Mouse (Mus musculus) liver, embryonic 12.5 days (tissue): ENCODE results near the gene Spem1. TPM values are rescaled to one million over a fixed set of nuclear protein-coding genes. Genes with fewer than 3 reads are reported as not detected.
"Not testable (repeated sequence)": the region's sequence is repeated elsewhere in the genome, so short reads cannot be mapped to it uniquely, and the experiment has no call there.

Experiments used
- ATAC-seq: fragments of 200-750 bp; cut with Nextera tagmentation; 2 replicates; pipeline ENCODE4 v1.8.0; 2017; ENCODE audit warnings: moderate number of reproducible peaks, mild to moderate bottlenecking, moderate library complexity
- H3K27ac ChIP-seq: fragments of 300-500 bp; sonication (generic); 2 replicates; pipeline ENCODE4 v1.5.1; 2016; ENCODE audit warnings: mild to moderate bottlenecking
- H3K27me3 ChIP-seq: fragments of 300-500 bp; sonication (generic); replicated peaks from 2 replicates; pipeline ENCODE4 v1.6.1; 2016; ENCODE audit warnings: mild to moderate bottlenecking, moderate library complexity
- H3K36me3 ChIP-seq: fragments of 300-500 bp; sonication (generic); 2 replicates; pipeline ENCODE4 v1.6.1; 2016; ENCODE audit warnings: mild to moderate bottlenecking, moderate library complexity
- H3K4me1 ChIP-seq: fragments of 300-500 bp; sonication (generic); 2 replicates; pipeline ENCODE4 v1.6.1; 2016
- H3K4me2 ChIP-seq: fragments of 300-500 bp; sonication (generic); 2 replicates; pipeline ENCODE4 v1.6.1; 2016; ENCODE audit warnings: mild to moderate bottlenecking, moderate library complexity
- H3K4me3 ChIP-seq: fragments of 300-500 bp; sonication (generic); 2 replicates; pipeline ENCODE4 v1.5.1; 2016; ENCODE audit warnings: mild to moderate bottlenecking, moderate library complexity
- H3K9ac ChIP-seq: fragments of 300-500 bp; sonication (generic); 2 replicates; pipeline ENCODE4 v1.6.1; 2016; ENCODE audit warnings: mild to moderate bottlenecking, moderate library complexity
- H3K9me3 ChIP-seq: fragments of 300-500 bp; sonication (generic); replicated peaks from 2 replicates; pipeline ENCODE4 v1.6.1; 2016; ENCODE audit warnings: mild to moderate bottlenecking, moderate library complexity
- WGBS: fragments of 180-500 bp; shearing (Covaris S2); methylation state at CpG from one replicate; pipeline ENCODE4 v1.1.7; 2016; ENCODE audit not compliant: insufficient replicate concordance; 5-methylcytosine and 5-hydroxymethylcytosine counted together
- polyA plus RNA-seq: library from polyadenylated mRNA; unstranded; fragments of >200 nt; fragmentation: Nextera tagmentation; extraction: Ambion mirVana; gene quantifications from 2 replicates; pipeline ENCODE4 v1.2.1, GENCODE M21; 2016

Spem1 gene
- polyA plus RNA-seq, result not detected in 2 replicates

GRCm38 (mm10) chr11:69822080-69822479 lies at the start of gene Spem1:
Gene Spem1 (minus strand): TSS chr11:69822180.
- peaks cover 23% of the 10 kb centered on the region for H3K36me3 ChIP-seq
- H3K4me3 ChIP-seq, result no peak within 1 kb of the TSS
- H3K27ac ChIP-seq, result no peak within 1 kb of the TSS
- H3K9ac ChIP-seq, result no peak within 1 kb of the TSS
- H3K4me2 ChIP-seq, result no peak within 1 kb of the TSS
- no peaks in the 10 kb centered on the region for H3K4me1 ChIP-seq
- 77% methylated on average over 3 of the region's 3 CpGs for WGBS
- no peak for ATAC-seq
- no peaks in the 10 kb centered on the region for H3K9me3 ChIP-seq
- H3K27me3 ChIP-seq, result peaks cover 24% of the 10 kb centered on the region

DNA sequence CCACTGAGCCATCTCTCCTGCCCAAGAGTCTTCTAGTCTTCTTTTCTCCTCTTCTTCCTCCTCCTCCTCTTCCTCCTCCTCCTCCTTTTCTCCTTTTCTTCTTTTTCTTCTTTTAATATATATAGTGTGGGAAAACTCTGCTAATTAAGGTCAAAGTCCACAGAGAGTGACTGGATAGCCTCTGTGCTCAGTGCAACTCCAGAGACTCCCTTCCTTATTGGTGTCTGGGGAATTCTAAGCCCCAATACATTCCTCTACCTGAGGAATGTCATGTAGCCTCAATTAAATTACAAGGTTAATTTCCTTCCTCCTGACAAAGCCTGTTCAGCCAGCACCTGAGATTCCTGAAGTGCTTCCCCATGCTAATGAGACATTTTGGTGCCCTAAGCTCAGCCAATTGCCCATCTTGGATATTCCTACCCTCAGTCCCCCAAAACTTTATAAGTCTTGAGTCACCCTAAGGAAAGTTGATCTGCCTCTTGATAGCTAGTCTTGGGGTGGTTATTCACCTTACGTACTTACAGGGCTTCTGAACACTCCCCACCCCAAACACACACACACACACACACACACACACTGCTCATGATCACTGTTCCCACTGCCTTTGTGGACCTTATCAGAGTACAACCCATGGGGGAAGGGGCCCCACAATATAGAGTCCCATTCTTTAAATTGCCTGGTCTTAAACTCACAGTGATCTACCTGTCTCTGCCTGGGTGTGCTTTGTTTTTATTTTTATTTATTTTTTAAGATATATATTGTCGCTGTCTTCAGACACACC lies 48.5 kb upstream of the Spem1 start:
- Histone ChIP-seq H3K4me3 (no peak overlapping the region), H3K27ac (no peak overlapping the region), H3K36me3 (no peaks in the 10 kb centered on the region), H3K27me3 (no peaks in the 10 kb centered on the region), H3K4me2 (no peak overlapping the region), H3K4me1 (peaks cover 40% of the 10 kb centered on the region), H3K9ac (no peak overlapping the region), H3K9me3 (no peaks in the 10 kb centered on the region)
- 59% methylated on average over 2 of the region's 2 CpGs for WGBS
- 0 out of 2 replicates have a peak, but pooled peaks have one; percentile 6 for ATAC-seq

DNA sequence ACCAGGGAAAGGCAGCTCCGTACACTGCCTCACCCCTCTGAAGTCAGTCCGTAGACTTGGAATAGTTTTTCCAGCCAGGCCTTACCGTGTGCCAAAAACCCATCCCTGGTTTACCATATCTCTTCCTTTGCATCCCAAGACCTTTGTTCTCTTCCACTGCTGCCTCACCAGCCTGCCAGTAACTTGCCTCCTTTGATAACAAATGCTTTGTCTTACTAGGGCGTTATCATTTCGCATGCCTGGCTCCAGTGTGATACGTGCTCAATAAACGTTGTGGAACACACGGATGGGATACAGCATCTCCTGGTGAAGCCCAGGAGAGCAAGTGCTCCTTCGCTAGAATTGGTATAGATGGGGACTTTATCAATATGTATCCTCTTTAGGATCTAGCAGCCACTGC lies 45.4 kb upstream of the Spem1 start:
- 34% methylated on average over 9 of the region's 9 CpGs for WGBS
- Histone ChIP-seq H3K27ac (no peak overlapping the region), H3K9ac (no peak overlapping the region; the same call in 1 of the 2 replicates), H3K36me3 (no peaks in the 10 kb centered on the region), H3K4me2 (peak overlapping the region; percentile 19), H3K27me3 (no peaks in the 10 kb centered on the region), H3K4me1 (peaks cover 57% of the 10 kb centered on the region), H3K4me3 (no peak overlapping the region), H3K9me3 (no peaks in the 10 kb centered on the region)
- peak; percentile 50; the same call in 1 of the 2 replicates for ATAC-seq

DNA sequence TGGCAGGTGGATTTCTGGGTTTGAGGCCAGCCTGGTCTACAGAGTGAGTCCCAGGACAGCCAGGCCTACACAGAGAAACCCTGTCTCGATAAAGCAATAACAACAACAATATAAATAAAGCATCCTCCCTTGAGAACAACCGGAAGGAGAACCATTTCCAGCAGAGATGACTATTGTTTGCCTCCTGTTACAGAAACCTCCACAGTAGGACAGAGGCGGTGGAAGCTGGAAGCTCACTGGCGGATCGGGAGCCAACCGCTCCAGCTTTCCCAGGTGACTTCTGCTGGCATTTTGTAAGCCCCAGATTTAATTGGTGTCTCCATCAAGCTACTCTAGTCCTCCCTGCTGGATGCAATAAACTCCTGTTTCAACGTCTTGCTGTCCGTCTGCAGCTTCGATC lies 43.6 kb upstream of the Spem1 start:
- Histone ChIP-seq H3K27ac (peak overlapping the region; percentile 84; the same call in 1 of the 2 replicates), H3K27me3 (no peaks in the 10 kb centered on the region), H3K4me2 (no peak overlapping the region), H3K4me1 (peaks cover 52% of the 10 kb centered on the region), H3K36me3 (no peaks in the 10 kb centered on the region), H3K9ac (no peak overlapping the region), H3K9me3 (no peaks in the 10 kb centered on the region), H3K4me3 (no peak overlapping the region)
- no peak for ATAC-seq
- WGBS, result 81% methylated on average over 9 of the region's 9 CpGs

DNA sequence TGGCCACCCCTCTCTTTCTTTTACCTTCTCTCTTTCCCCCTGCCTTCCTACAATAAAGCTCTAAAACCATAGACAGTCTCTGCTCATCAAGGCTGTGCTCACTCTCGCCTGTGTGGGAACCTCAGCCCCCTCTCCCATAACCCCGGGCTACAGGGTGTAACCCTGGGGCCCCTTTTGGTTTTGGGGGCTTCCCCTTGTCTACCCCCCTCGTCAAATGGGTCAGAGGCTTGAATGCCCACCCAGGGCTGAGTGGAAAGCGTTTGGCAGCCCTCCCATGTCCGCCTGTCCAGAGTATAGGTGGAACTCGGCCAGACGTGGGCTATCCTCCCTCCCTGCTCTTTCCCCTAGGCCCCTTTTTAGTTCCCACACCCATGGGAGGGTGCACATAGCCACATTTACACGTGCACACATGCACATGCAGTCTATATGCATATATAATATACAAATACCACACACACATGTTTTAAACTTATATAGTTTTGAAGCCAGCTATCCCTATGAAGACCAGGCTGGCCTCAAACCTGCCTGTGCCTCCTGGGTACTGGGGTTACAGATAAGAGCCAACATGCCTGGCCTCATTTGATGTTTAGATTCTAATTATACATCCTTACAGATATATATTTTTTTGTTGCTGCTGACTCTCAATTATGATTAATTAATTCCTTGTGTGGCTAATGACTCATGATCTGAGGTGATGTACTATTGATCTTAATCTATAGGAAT lies 42.3 kb upstream of the Spem1 start:
- no peaks in the 10 kb centered on the region for H3K36me3 ChIP-seq
- H3K4me1 ChIP-seq, result peaks cover 45% of the 10 kb centered on the region
- peak overlapping the region; percentile 84 for H3K27ac ChIP-seq
- H3K9me3 ChIP-seq, result no peaks in the 10 kb centered on the region
- peak overlapping the region; percentile 61 for H3K9ac ChIP-seq
- peak overlapping the region; percentile 2; the same call in 1 of the 2 replicates for H3K4me3 ChIP-seq
- peak overlapping the region; percentile 61 for H3K4me2 ChIP-seq
- 23% methylated on average over 8 of the region's 8 CpGs for WGBS
- peaks cover 8% of the 10 kb centered on the region for H3K27me3 ChIP-seq
- peak; percentile 64 for ATAC-seq

DNA sequence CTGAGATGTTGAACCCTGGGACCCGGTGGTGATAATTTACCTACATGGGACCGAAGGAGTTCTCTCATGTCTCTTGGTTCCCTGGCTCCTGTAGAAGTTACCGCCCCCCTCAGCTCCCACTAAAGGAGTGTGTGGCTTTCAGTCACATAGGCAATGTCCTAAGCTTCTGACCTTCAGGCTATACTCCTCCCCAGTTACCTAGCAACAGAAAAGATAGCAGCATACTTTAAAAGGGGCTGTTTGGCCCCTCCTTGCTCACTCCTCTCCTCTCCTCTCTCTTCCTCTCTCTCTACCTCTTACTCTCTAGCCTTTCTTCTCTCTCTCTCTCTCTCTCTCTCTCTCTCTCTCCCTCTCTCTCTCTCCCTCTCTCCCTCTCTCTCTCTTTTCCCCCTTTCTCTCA lies 41.7 kb upstream of the Spem1 start:
- Histone ChIP-seq H3K27me3 (peaks cover 14% of the 10 kb centered on the region), H3K27ac (peak overlapping the region; percentile 84), H3K4me3 (peak overlapping the region; percentile 2; the same call in 1 of the 2 replicates), H3K4me1 (peaks cover 45% of the 10 kb centered on the region), H3K9ac (peak overlapping the region; percentile 61), H3K4me2 (peak overlapping the region; percentile 61)
- H3K9me3 ChIP-seq, H3K36me3 ChIP-seq: not testable (repeated sequence)
- ATAC-seq, result peak; percentile 61
- 74% methylated on average over 3 of the region's 3 CpGs for WGBS

GRCm38 (mm10) chr11:69858113-69858998 lies 36.4 kb upstream of the Spem1 start, which contains the start of gene Tnk1:
Gene Tnk1 (minus strand): TSS chr11:69858730.
- Histone ChIP-seq H3K27me3 (peaks cover 36% of the 10 kb centered on the region), H3K4me3 (no peak within 1 kb of the TSS), H3K36me3 (no peaks in the 10 kb centered on the region), H3K4me1 (peaks cover 34% of the 10 kb centered on the region), H3K9ac (no peak within 1 kb of the TSS), H3K9me3 (no peaks in the 10 kb centered on the region), H3K4me2 (peak within 1 kb of the TSS; percentile 21; the same call in 1 of the 2 replicates), H3K27ac (no peak within 1 kb of the TSS)
- WGBS, result 35% methylated on average over 30 of the region's 30 CpGs
- ATAC-seq, result no peak

- Histone ChIP-seq H3K4me2 (peak overlapping the region; percentile 72), H3K4me3 (peak overlapping the region; percentile 16; the same call in 1 of the 2 replicates), H3K4me1 (peaks cover 59% of the 10 kb centered on the region), H3K27ac (peak overlapping the region; percentile 99), H3K36me3 (peaks cover 29% of the 10 kb centered on the region), H3K27me3 (peaks cover 36% of the 10 kb centered on the region), H3K9ac (peak overlapping the region; percentile 66), H3K9me3 (no peaks in the 10 kb centered on the region)
- WGBS, result 23% methylated on average over 16 of the region's 16 CpGs
- ATAC-seq, result peak; percentile 38
These were observed 33.4 kb upstream of the Spem1 start for GRCm38 (mm10) chr11:69855347-69855746.

GRCm38 (mm10) chr11:69854680-69855079 lies 32.7 kb upstream of the Spem1 start:
- H3K4me1 ChIP-seq, result peaks cover 65% of the 10 kb centered on the region
- no peaks in the 10 kb centered on the region for H3K9me3 ChIP-seq
- H3K27me3 ChIP-seq, result peaks cover 32% of the 10 kb centered on the region
- WGBS, result 58% methylated on average over 10 of the region's 10 CpGs
- peak overlapping the region; percentile 72 for H3K4me2 ChIP-seq
- peaks cover 35% of the 10 kb centered on the region for H3K36me3 ChIP-seq
- peak overlapping the region; percentile 16; the same call in 1 of the 2 replicates for H3K4me3 ChIP-seq
- H3K27ac ChIP-seq, result peak overlapping the region; percentile 99
- ATAC-seq, result no peak
- H3K9ac ChIP-seq, result peak overlapping the region; percentile 66

DNA sequence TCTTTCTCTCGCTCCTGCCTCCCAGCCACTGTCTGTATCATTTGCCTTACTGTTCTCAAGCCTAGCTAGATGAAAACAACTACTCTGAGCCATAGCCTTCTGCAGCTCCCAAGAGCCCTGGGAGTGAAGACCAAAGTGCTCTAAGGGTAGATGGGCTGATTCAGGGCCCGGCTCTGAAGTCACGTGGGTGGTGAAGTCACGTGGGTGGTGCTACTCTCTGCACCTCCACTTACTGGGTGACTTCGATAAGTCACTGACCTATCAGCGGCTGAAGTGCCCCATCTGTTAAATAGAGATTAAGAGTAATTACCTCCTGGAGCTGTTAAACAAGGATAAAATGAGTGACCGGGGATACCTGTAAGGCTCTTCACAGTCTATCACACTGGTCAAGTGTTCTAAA lies 32.0 kb upstream of the Spem1 start:
- 10% methylated on average over 7 of the region's 7 CpGs for WGBS

DNA sequence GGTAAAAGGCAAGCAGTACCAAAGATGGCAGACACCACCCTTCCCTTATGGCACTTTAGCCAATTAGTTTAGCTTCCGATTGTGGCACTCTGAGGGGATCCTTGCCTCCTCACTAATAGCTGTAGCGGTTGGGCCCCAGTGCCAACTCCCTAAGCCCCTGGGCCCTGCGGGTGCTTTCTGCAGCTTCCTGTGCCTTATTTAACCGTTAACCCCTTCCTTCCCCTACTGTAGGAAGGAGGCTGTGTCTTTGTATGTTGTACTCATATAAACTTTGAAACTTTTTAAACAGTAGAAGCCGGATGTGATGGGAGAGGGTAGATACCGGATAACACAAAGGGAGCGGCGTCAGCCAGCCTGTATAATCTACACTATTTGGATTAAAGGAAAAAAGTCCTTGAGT lies 28.8 kb upstream of the Spem1 start:
- 57% methylated on average over 8 of the region's 8 CpGs for WGBS
- Histone ChIP-seq H3K27me3 (no peaks in the 10 kb centered on the region), H3K4me2 (peak overlapping the region; percentile 10; the same call in 1 of the 2 replicates), H3K9me3 (no peaks in the 10 kb centered on the region), H3K4me1 (peaks cover 91% of the 10 kb centered on the region), H3K36me3 (peaks cover 56% of the 10 kb centered on the region), H3K9ac (no peak overlapping the region), H3K4me3 (no peak overlapping the region), H3K27ac (peak overlapping the region; percentile 99)
- ATAC-seq, result no peak

More for the DNA sequence above, 32.0 kb upstream of the Spem1 start:
- Histone ChIP-seq H3K9me3 (no peaks in the 10 kb centered on the region), H3K27ac (peak overlapping the region; percentile 99), H3K4me2 (peak overlapping the region; percentile 72), H3K4me3 (peak overlapping the region; percentile 42), H3K4me1 (peaks cover 72% of the 10 kb centered on the region), H3K36me3 (peaks cover 42% of the 10 kb centered on the region), H3K9ac (peak overlapping the region; percentile 73), H3K27me3 (peaks cover 25% of the 10 kb centered on the region)
- ATAC-seq, result peak; percentile 93
